Mouse (Mus musculus): ENCODE measurements at regions not wholly inside any gene's neighbourhood (a gene's known extent, or its start where the extent isn't known, plus 50 kb on each side); places are given as distances from the start of the nearest gene placed in this dataset.
"Not testable (repeated sequence)": the region's sequence is repeated elsewhere in the genome, so short reads cannot be mapped to it uniquely, and the experiment has no call there.

DNA sequence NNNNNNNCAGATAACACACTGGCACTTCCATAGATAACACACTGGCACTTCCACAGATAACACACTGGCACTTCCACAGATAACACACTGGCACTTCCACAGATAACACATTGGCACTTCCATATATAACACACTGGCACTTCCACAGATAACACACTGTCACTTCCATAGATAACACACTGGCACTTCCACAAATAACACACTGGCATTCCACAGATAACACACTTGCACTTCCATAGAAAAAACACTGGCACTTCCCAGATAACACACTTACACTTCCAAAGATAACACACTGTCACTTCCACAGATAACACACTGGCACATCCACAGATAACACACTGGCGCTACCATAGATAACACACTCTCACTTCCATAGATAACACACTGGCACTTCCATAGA, 105.7 kb upstream of the Afdn start:
- not testable (repeated sequence) for H3K27ac ChIP-seq (ENCODE audit: insufficient read depth, low read length); H3K36me3 ChIP-seq (ENCODE audit: control insufficient read depth, insufficient read depth, low read length, poor library complexity, severe bottlenecking); H3K4me3 ChIP-seq (ENCODE audit: low read depth, low read length); H3K27me3 ChIP-seq (ENCODE audit: control insufficient read depth, insufficient read depth, low read length, poor library complexity, severe bottlenecking); H3K4me1 ChIP-seq (ENCODE audit: control insufficient read depth, insufficient read depth, low read length); H3K9ac ChIP-seq (ENCODE audit: low read depth, poor library complexity, severe bottlenecking); H3K9me3 ChIP-seq (replicated peaks; ENCODE audit: control insufficient read depth, insufficient read depth, low read length, poor library complexity, severe bottlenecking)

GRCm38 (mm10) chr17:13656065-13656464, 104.3 kb upstream of the Afdn start:
- Histone ChIP-seq H3K36me3 (ENCODE audit: control insufficient read depth, insufficient read depth, low read length, poor library complexity, severe bottlenecking) (no peaks in the 10 kb centered on the region), H3K4me3 (ENCODE audit: low read depth, low read length) (no peak overlapping the region), H3K9me3 (replicated peaks; ENCODE audit: control insufficient read depth, insufficient read depth, low read length, poor library complexity, severe bottlenecking) (0 out of 2 replicates have a peak, but pooled peaks cover 7% of the 10 kb centered on the region), H3K4me1 (ENCODE audit: control insufficient read depth, insufficient read depth, low read length) (peaks cover 8% of the 10 kb centered on the region), H3K9ac (ENCODE audit: low read depth, poor library complexity, severe bottlenecking) (no peak overlapping the region), H3K27me3 (ENCODE audit: control insufficient read depth, insufficient read depth, low read length, poor library complexity, severe bottlenecking) (no peaks in the 10 kb centered on the region), H3K27ac (ENCODE audit: insufficient read depth, low read length) (peak overlapping the region; percentile 66; the same call in 1 of the 2 replicates)
- TF ChIP-seq EP300 (IDR thresholded peaks at IDR 0.05; ENCODE audit: insufficient read depth, low read depth, low read length): no peak
- no peak for TF ChIP-seq POLR2A (IDR thresholded peaks at IDR 0.05; ENCODE audit: insufficient read depth, low read length)
- TF ChIP-seq CTCF (IDR thresholded peaks at IDR 0.05; ENCODE audit: low read depth, low read length): no peak

DNA sequence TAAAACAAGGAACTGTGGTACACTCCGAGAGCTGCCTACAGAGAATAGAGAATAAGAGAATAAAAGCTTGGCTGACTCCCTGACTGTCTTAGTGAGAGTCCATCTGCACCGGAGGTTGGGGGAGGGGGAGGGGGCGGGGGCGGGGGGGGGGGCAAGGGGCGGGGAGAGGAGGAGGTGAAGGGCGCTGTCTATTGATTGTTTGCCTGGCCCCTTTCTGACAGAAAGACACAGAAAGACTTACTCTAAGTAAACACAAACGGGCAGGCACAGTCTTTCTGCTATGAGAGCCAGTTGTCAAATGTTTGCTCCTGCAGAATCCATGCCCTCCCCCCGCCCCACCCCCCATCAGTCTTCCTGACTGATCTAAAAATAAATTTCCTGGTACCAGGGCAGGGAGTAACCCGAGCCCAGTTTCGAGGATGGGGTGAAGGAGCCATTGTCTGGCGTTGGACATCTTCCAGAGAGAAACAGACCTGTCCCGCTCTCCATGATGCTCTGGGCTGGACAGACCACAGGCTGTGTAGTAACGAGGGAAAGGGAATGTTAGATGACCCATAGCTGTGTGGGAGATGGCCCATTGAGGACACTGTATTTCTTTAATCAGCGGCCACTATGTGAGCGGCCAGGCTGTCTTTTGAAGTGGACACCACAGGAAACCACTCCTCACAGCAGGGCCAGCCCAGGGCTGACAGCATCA, 103.7 kb upstream of the Afdn start:
- Histone ChIP-seq H3K27ac (ENCODE audit: insufficient read depth, low read length) (peak overlapping the region; percentile 66), H3K4me3 (ENCODE audit: low read depth, low read length) (no peak overlapping the region), H3K4me1 (ENCODE audit: control insufficient read depth, insufficient read depth, low read length) (peaks cover 11% of the 10 kb centered on the region), H3K36me3 (ENCODE audit: control insufficient read depth, insufficient read depth, low read length, poor library complexity, severe bottlenecking) (no peaks in the 10 kb centered on the region), H3K9ac (ENCODE audit: low read depth, poor library complexity, severe bottlenecking) (no peak overlapping the region), H3K9me3 (replicated peaks; ENCODE audit: control insufficient read depth, insufficient read depth, low read length, poor library complexity, severe bottlenecking) (0 out of 2 replicates have a peak, but pooled peaks cover 7% of the 10 kb centered on the region), H3K27me3 (ENCODE audit: control insufficient read depth, insufficient read depth, low read length, poor library complexity, severe bottlenecking) (no peaks in the 10 kb centered on the region)
- TF ChIP-seq POLR2A (IDR thresholded peaks at IDR 0.05; ENCODE audit: insufficient read depth, low read length) (no peak), EP300 (IDR thresholded peaks at IDR 0.05; ENCODE audit: insufficient read depth, low read depth, low read length) (no peak), CTCF (IDR thresholded peaks at IDR 0.05; ENCODE audit: low read depth, low read length) (no peak)

DNA sequence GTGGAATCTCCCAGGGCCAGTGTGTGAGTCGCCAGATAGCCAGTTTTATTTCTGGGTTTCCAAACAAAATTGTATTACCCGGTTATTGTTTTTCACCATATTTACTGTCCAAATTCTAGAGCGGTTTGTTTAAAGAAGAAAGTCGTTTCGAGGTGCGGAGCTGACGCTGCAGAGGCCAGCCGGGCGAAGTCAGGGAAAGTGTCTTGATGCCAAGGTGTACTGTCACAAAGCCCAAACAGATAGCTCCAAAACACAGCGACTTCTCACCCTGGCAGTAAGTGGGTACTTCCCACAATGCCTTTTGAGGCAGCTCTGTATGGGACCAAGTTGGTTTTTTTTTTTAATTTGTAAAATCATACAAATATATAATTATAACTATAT, 103.2 kb upstream of the Afdn start:
- Histone ChIP-seq H3K27ac (ENCODE audit: insufficient read depth, low read length) (peak overlapping the region; percentile 18; the same call in 1 of the 2 replicates), H3K9ac (ENCODE audit: low read depth, poor library complexity, severe bottlenecking) (no peak overlapping the region), H3K36me3 (ENCODE audit: control insufficient read depth, insufficient read depth, low read length, poor library complexity, severe bottlenecking) (no peaks in the 10 kb centered on the region), H3K4me3 (ENCODE audit: low read depth, low read length) (no peak overlapping the region), H3K27me3 (ENCODE audit: control insufficient read depth, insufficient read depth, low read length, poor library complexity, severe bottlenecking) (no peaks in the 10 kb centered on the region), H3K9me3 (replicated peaks; ENCODE audit: control insufficient read depth, insufficient read depth, low read length, poor library complexity, severe bottlenecking) (0 out of 2 replicates have a peak, but pooled peaks cover 7% of the 10 kb centered on the region), H3K4me1 (ENCODE audit: control insufficient read depth, insufficient read depth, low read length) (peaks cover 11% of the 10 kb centered on the region)
- TF ChIP-seq EP300 (IDR thresholded peaks at IDR 0.05; ENCODE audit: insufficient read depth, low read depth, low read length) (no peak), POLR2A (IDR thresholded peaks at IDR 0.05; ENCODE audit: insufficient read depth, low read length) (no peak), CTCF (IDR thresholded peaks at IDR 0.05; ENCODE audit: low read depth, low read length) (no peak)

- peaks cover 11% of the 10 kb centered on the region for H3K4me1 ChIP-seq (ENCODE audit: control insufficient read depth, insufficient read depth, low read length)
- H3K27ac ChIP-seq (ENCODE audit: insufficient read depth, low read length): peak overlapping the region; percentile 100
- H3K9ac ChIP-seq (ENCODE audit: low read depth, poor library complexity, severe bottlenecking): no peak overlapping the region
- H3K9me3 ChIP-seq (replicated peaks; ENCODE audit: control insufficient read depth, insufficient read depth, low read length, poor library complexity, severe bottlenecking): 0 out of 2 replicates have a peak, but pooled peaks cover 7% of the 10 kb centered on the region
- no peaks in the 10 kb centered on the region for H3K27me3 ChIP-seq (ENCODE audit: control insufficient read depth, insufficient read depth, low read length, poor library complexity, severe bottlenecking)
- H3K36me3 ChIP-seq (ENCODE audit: control insufficient read depth, insufficient read depth, low read length, poor library complexity, severe bottlenecking): no peaks in the 10 kb centered on the region
- TF ChIP-seq CTCF (IDR thresholded peaks at IDR 0.05; ENCODE audit: low read depth, low read length): no peak
- TF ChIP-seq EP300 (IDR thresholded peaks at IDR 0.05; ENCODE audit: insufficient read depth, low read depth, low read length): no peak
- no peak for TF ChIP-seq POLR2A (IDR thresholded peaks at IDR 0.05; ENCODE audit: insufficient read depth, low read length)
- H3K4me3 ChIP-seq (ENCODE audit: low read depth, low read length): no peak overlapping the region
Measured at GRCm38 (mm10) chr17:13657656-13658292, 102.6 kb upstream of the Afdn start.

- Histone ChIP-seq H3K4me1 (ENCODE audit: control insufficient read depth, insufficient read depth, low read length) (peaks cover 11% of the 10 kb centered on the region), H3K36me3 (ENCODE audit: control insufficient read depth, insufficient read depth, low read length, poor library complexity, severe bottlenecking) (no peaks in the 10 kb centered on the region), H3K27ac (ENCODE audit: insufficient read depth, low read length) (peak overlapping the region; percentile 100), H3K9ac (ENCODE audit: low read depth, poor library complexity, severe bottlenecking) (no peak overlapping the region), H3K9me3 (replicated peaks; ENCODE audit: control insufficient read depth, insufficient read depth, low read length, poor library complexity, severe bottlenecking) (0 out of 2 replicates have a peak, but pooled peaks cover 7% of the 10 kb centered on the region), H3K4me3 (ENCODE audit: low read depth, low read length) (peak overlapping the region; percentile 37), H3K27me3 (ENCODE audit: control insufficient read depth, insufficient read depth, low read length, poor library complexity, severe bottlenecking) (no peaks in the 10 kb centered on the region)
- TF ChIP-seq POLR2A (IDR thresholded peaks at IDR 0.05; ENCODE audit: insufficient read depth, low read length) (no peak), EP300 (IDR thresholded peaks at IDR 0.05; ENCODE audit: insufficient read depth, low read depth, low read length) (peak; percentile 94)
Measured at GRCm38 (mm10) chr17:13658321-13658978, 101.9 kb upstream of the Afdn start.
